Mouse (Mus musculus) small intestine, adult 2 months (tissue): ENCODE results near the gene Wasf1.

ENCODE experiments used
- CTCF ChIP-seq: fragments of 200-500 bp; IDR thresholded peaks from 2 replicates; pipeline ENCODE4 v1.5.1; 2012; ENCODE audit warnings: low read depth, mild to moderate bottlenecking, control low read depth, inconsistent platforms, low read length, moderate library complexity, mixed read lengths; ENCODE audit not compliant: insufficient replicate concordance, insufficient read length; ENCODE audit errors: extremely low read depth
- POLR2A ChIP-seq: fragments of 200-500 bp; IDR thresholded peaks from 2 replicates; pipeline ENCODE4 v1.6.1; 2012; ENCODE audit warnings: low read depth, mild to moderate bottlenecking, control low read depth, inconsistent platforms, low read length, moderate library complexity

DNA sequence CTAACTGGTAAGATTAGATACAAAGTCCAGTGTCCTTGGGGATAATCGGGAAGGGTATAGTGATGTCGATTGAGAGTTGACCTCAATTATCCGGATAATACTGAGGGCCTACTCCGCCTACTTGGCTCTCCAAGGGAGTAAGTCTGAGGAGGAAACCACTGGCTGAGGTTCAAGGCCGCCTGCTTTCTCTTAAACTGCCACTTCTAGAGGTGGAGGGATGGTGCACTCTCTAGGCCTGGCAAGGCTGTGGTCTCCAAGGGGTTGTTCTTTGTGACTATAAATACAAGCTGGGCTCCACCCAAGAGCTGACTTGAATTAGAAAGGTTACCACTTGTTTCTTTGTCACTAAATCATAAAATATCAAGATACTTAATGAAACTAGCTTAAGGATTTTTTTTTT lies 43.2 kb upstream of the Wasf1 start:
- TF ChIP-seq CTCF (no peak), POLR2A (no peak)
